Mouse (Mus musculus) stomach, postnatal 0 days (tissue): ENCODE measurements around the gene Glrx5.

ENCODE experiments used
- CTCF ChIP-seq: IDR thresholded peaks from 2 replicates; pipeline ENCODE4 v1.5.1; 2016; ENCODE audit warnings: antibody characterized with exemption, low read depth, mild to moderate bottlenecking, moderate library complexity
- EP300 ChIP-seq: optimal IDR thresholded peaks from 2 replicates; pipeline ENCODE3; 2016; ENCODE audit warnings: antibody characterized with exemption

- TF ChIP-seq CTCF, result no peak
- TF ChIP-seq EP300, result no peak
Observed at GRCm38 (mm10) chr12:105034130-105034769, 1.8 kb downstream of the Glrx5 start.
